12 mouse cellular contexts compared by ENCODE assay signal in genomic region chr8:88369805-88370204, GRCm38 (mm10). TPM values are rescaled to one million over a fixed set of nuclear protein-coding genes. Genes with fewer than 3 reads are reported as not detected.
DNase-seq lines count a peak whose midpoint lies in the region; ATAC-seq and TF ChIP-seq lines count a peak whose summit lies in the region.
"Had no signal": no experiment of that assay in that cellular context is flagged by ENCODE, and none has a peak within 500 bp of the region (broad histone marks: within the 10 kb centered on the region; RNA-seq: fewer than 3 reads in every experiment).

No protein-coding gene starts in this region.

- no peak for ATAC-seq in forebrain, embryonic 11.5 days (replicated peaks; ENCODE audit: low FRiP score)
- 0 out of 2 replicates have a peak, but pooled peaks have one; percentile 10 for ATAC-seq in kidney, postnatal 0 days (replicated peaks; ENCODE audit: low FRiP score, low read depth)
- no peak for ATAC-seq in kidney, embryonic 15.5 days (replicated peaks; ENCODE audit: low FRiP score)
- peak; percentile 69; the same call in 1 of the 2 replicates for ATAC-seq in stomach, embryonic 14.5 days (ENCODE audit: insufficient number of reproducible peaks, insufficient read depth, low FRiP score, low read depth)
- ATAC-seq: forebrain, embryonic 16.5 days had no signal

- H3K36me3 ChIP-seq in forebrain, embryonic 10.5 days (replicated peaks): no peaks in the 10 kb centered on the region
- H3K36me3 ChIP-seq in forebrain, embryonic 11.5 days (ENCODE audit: control insufficient read depth, insufficient read depth, low read length): no peaks in the 10 kb centered on the region
- H3K36me3 ChIP-seq in kidney, postnatal 0 days (ENCODE audit: insufficient read depth, low read length): no peaks in the 10 kb centered on the region
- no peaks in the 10 kb centered on the region for H3K36me3 ChIP-seq in kidney, embryonic 15.5 days
- no peaks in the 10 kb centered on the region for H3K36me3 ChIP-seq in stomach, embryonic 14.5 days (ENCODE audit: control insufficient read depth, insufficient read depth, low read length)
- H3K36me3 ChIP-seq: hindbrain, embryonic 15.5 days had no signal

- H3K4me3 ChIP-seq in forebrain, embryonic 10.5 days: no peak overlapping the region
- no peak overlapping the region for H3K4me3 ChIP-seq in forebrain, embryonic 11.5 days (ENCODE audit: low read depth, low read length)
- H3K4me3 ChIP-seq in kidney, postnatal 0 days (replicated peaks; ENCODE audit: low read depth, low read length): no peak overlapping the region
- no peak overlapping the region for H3K4me3 ChIP-seq in kidney, embryonic 15.5 days (replicated peaks)
- no peak overlapping the region for H3K4me3 ChIP-seq in stomach, embryonic 14.5 days (ENCODE audit: low read depth, low read length)
- H3K4me3 ChIP-seq: hindbrain, embryonic 15.5 days had no signal

- no peak overlapping the region for H3K4me2 ChIP-seq in forebrain, embryonic 11.5 days (ENCODE audit: low read depth, low read length, severe bottlenecking)
- no peak overlapping the region for H3K4me2 ChIP-seq in kidney, postnatal 0 days (ENCODE audit: low read length)
- no peak overlapping the region for H3K4me2 ChIP-seq in kidney, embryonic 15.5 days
- H3K4me2 ChIP-seq in stomach, embryonic 14.5 days (replicated peaks; ENCODE audit: low read depth, low read length): no peak overlapping the region
- H3K4me2 ChIP-seq: hindbrain, embryonic 15.5 days had no signal

- H3K27me3 ChIP-seq in forebrain, embryonic 10.5 days (ENCODE audit: poor library complexity, severe bottlenecking): peaks cover 13% of the 10 kb centered on the region; the same call in 1 of the 2 replicates
- H3K27me3 ChIP-seq in forebrain, embryonic 11.5 days (ENCODE audit: control insufficient read depth, insufficient read depth, low read length): no peaks in the 10 kb centered on the region
- no peaks in the 10 kb centered on the region for H3K27me3 ChIP-seq in kidney, postnatal 0 days (ENCODE audit: insufficient read depth, low read length)
- H3K27me3 ChIP-seq in kidney, embryonic 15.5 days: no peaks in the 10 kb centered on the region
- no peaks in the 10 kb centered on the region for H3K27me3 ChIP-seq in stomach, embryonic 14.5 days (ENCODE audit: control insufficient read depth, insufficient read depth, low read length)
- H3K27me3 ChIP-seq: hindbrain, embryonic 15.5 days had no signal

- no peak overlapping the region for H3K9ac ChIP-seq in forebrain, embryonic 11.5 days (ENCODE audit: low read length)
- H3K9ac ChIP-seq in kidney, postnatal 0 days (ENCODE audit: low read depth, low read length): no peak overlapping the region
- no peak overlapping the region for H3K9ac ChIP-seq in kidney, embryonic 15.5 days
- H3K9ac ChIP-seq in stomach, embryonic 14.5 days (replicated peaks; ENCODE audit: low read depth, low read length): no peak overlapping the region
- H3K9ac ChIP-seq: hindbrain, embryonic 15.5 days; liver, embryonic 14.5 days had no signal

- no peak for DNase-seq in forebrain, embryonic 10.5 days (ENCODE audit: extremely low spot score, low spot score)
- DNase-seq in forebrain, embryonic 11.5 days (ENCODE audit: low spot score): no peak
- DNase-seq in kidney, postnatal 0 days (ENCODE audit: low spot score): no peak
- DNase-seq in MN1 (ENCODE audit: low spot score): peak; percentile 66
- no peak for DNase-seq in left cerebral cortex, postnatal 25 days (ENCODE audit: low spot score in 2 of 2)
- DNase-seq: gastrocnemius, postnatal 36 days; thymus, postnatal 25 days had no signal

- no peak for TF ChIP-seq CTCF in kidney, postnatal 0 days (IDR thresholded peaks at IDR 0.05; ENCODE audit: low read depth)

- 76% methylated on average over 3 of the region's 3 CpGs for WGBS in forebrain, embryonic 10.5 days
- WGBS in forebrain, embryonic 11.5 days: 77% methylated on average over 3 of the region's 3 CpGs
- WGBS in kidney, postnatal 0 days: 53% methylated on average over 3 of the region's 3 CpGs
- 55% methylated on average over 3 of the region's 3 CpGs for WGBS in kidney, embryonic 15.5 days
- WGBS in stomach, embryonic 14.5 days: 24% methylated on average over 3 of the region's 3 CpGs

- 0 out of 2 replicates have a peak overlapping the region, but pooled peaks have one; percentile 8 for H3K27ac ChIP-seq in forebrain, embryonic 10.5 days
- H3K27ac ChIP-seq in forebrain, embryonic 11.5 days (ENCODE audit: low read depth, low read length): no peak overlapping the region
- no peak overlapping the region for H3K27ac ChIP-seq in kidney, postnatal 0 days
- H3K27ac ChIP-seq in kidney, embryonic 15.5 days: no peak overlapping the region
- no peak overlapping the region for H3K27ac ChIP-seq in stomach, embryonic 14.5 days (ENCODE audit: low read length)
- H3K27ac ChIP-seq: hindbrain, embryonic 15.5 days; liver, embryonic 14.5 days had no signal

- intact Hi-C loops in left cerebral cortex, postnatal 25 days (cut with DNase I): loop anchor here (2.0 to 10.0 kb wide), 2 partner anchors 251 to 385 kb away; no protein-coding TSS in a partner anchor

- no peaks in the 10 kb centered on the region for H3K9me3 ChIP-seq in forebrain, embryonic 10.5 days
- H3K9me3 ChIP-seq in forebrain, embryonic 11.5 days (ENCODE audit: control insufficient read depth, low read length): no peaks in the 10 kb centered on the region
- no peaks in the 10 kb centered on the region for H3K9me3 ChIP-seq in kidney, postnatal 0 days (replicated peaks; ENCODE audit: low read length)
- no peaks in the 10 kb centered on the region for H3K9me3 ChIP-seq in kidney, embryonic 15.5 days (replicated peaks)
- H3K9me3 ChIP-seq in stomach, embryonic 14.5 days (ENCODE audit: control insufficient read depth, low read depth, low read length): no peaks in the 10 kb centered on the region
- H3K9me3 ChIP-seq: hindbrain, embryonic 15.5 days had no signal

- H3K4me1 ChIP-seq in forebrain, embryonic 10.5 days: peaks cover 12% of the 10 kb centered on the region
- no peaks in the 10 kb centered on the region for H3K4me1 ChIP-seq in forebrain, embryonic 11.5 days (replicated peaks; ENCODE audit: control insufficient read depth, insufficient read depth, low read length)
- H3K4me1 ChIP-seq in kidney, postnatal 0 days (replicated peaks; ENCODE audit: insufficient read depth, low read length): no peaks in the 10 kb centered on the region
- peaks cover 8% of the 10 kb centered on the region for H3K4me1 ChIP-seq in kidney, embryonic 15.5 days
- H3K4me1 ChIP-seq in stomach, embryonic 14.5 days (ENCODE audit: control insufficient read depth, insufficient read depth, low read length): peaks cover 5% of the 10 kb centered on the region; the same call in 1 of the 2 replicates

RNA-seq across cellular contexts. Expression of gene Brd7, which starts 7.8 kb away (rescaled TPM):
- polyA plus RNA-seq in forebrain, embryonic 10.5 days (2016; fragmentation: Nextera tagmentation; extraction: Ambion mirVana): 78.7 and 87.8 TPM in 2 replicates
- 81.9 and 99.8 TPM in 2 replicates for polyA plus RNA-seq in forebrain, embryonic 11.5 days (2014; fragmentation: Nextera tagmentation; extraction: Ambion mirVana)
- 64.6 and 75.1 TPM in 2 replicates for polyA plus RNA-seq in kidney, postnatal 0 days (2015; fragmentation: Nextera tagmentation; extraction: Ambion mirVana)
- polyA plus RNA-seq in kidney, embryonic 15.5 days (2015; fragmentation: Nextera tagmentation; extraction: Ambion mirVana): 68.6 and 74.4 TPM in 2 replicates
- polyA plus RNA-seq in stomach, embryonic 14.5 days (2014; fragmentation: Nextera tagmentation; extraction: Ambion mirVana): 66.1 and 66.5 TPM in 2 replicates
- 10 to 100 TPM; 52.3 to 56.4 TPM for total RNA-seq in left cerebral cortex, postnatal 25 days (2021)

Comparison
In these comparisons a context has a peak if more than half of its experiments do, and no peak if none do; other contexts are left out.
1. ATAC-seq: peak in kidney, postnatal 0 days (single experiment) and stomach, embryonic 14.5 days (single experiment); none in forebrain, embryonic 11.5 days (single experiment) and kidney, embryonic 15.5 days (single experiment).